Mouse (Mus musculus): ENCODE measurements around the gene Tert.

DNA sequence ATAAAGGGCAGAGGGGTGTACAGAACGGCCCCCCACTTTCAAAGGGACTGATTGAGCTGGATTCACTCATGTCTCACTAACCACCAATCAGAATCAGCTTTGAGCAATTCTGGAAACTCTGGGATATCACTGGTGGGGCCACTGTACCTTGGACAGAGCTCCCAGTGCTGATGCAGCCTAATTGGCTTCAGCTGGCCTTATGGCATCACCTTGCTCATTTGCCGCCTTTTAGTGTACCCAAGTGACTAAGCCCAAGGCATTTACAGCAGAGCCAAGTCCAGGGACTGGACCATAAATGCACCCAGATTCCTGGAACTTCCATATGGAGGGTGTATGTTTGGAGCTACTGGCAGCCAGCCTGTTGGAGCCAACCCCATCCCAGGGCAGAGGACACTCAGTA lies 32.2 kb downstream of the Tert start:
- TF ChIP-seq CTCF (IDR thresholded peaks at IDR 0.05; ENCODE audit: extremely low read depth, insufficient read depth, low read length) (no peak), POLR2A (IDR thresholded peaks at IDR 0.05; ENCODE audit: extremely low read depth, insufficient read depth, low read length) (no peak)
